Mouse (Mus musculus) spleen, adult 12 weeks (tissue): ENCODE results near the gene Efhc2.

ENCODE experiments used
- DNase-seq: peaks from one replicate; pipeline ENCODE4 v3.0.0; 2022; ENCODE audit warnings: low spot score

The Efhc2 gene

GRCm38 (mm10) chrX:17319126-17319583 is at the start of gene Efhc2:
Gene Efhc2 (minus strand): TSS chrX:17319368.
- no peak for DNase-seq

DNA sequence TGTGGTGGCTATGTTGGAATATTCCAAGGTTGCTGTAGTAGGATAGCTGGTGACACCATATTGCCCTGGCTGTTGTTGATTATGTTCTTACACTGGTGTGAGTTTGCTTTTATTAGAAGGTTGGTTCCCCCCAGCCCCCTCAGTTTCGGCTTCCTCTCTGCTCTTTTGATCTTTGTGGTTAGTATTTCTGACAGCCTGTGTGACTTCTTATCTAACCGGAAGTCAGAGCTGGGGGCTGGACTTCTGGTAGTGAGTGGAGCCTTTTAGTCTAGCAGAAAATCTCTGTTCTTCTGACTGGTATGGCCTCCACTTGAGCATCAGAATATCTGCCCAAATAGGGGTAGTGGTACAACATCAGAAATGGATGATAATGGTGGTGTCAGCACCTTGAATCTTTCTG is 45.9 kb upstream of the Efhc2 start:
- DNase-seq: no peak

- no peak for DNase-seq
These were observed 18.8 kb downstream of the Efhc2 start for GRCm38 (mm10) chrX:17300349-17300880.

- no peak for DNase-seq
These were observed 35.3 kb downstream of the Efhc2 start for GRCm38 (mm10) chrX:17283899-17284298.

GRCm38 (mm10) chrX:17225141-17225540 is 94.0 kb downstream of the Efhc2 start:
- DNase-seq: no peak

GRCm38 (mm10) chrX:17217451-17217850 is 101.7 kb downstream of the Efhc2 start:
- DNase-seq: no peak

DNA sequence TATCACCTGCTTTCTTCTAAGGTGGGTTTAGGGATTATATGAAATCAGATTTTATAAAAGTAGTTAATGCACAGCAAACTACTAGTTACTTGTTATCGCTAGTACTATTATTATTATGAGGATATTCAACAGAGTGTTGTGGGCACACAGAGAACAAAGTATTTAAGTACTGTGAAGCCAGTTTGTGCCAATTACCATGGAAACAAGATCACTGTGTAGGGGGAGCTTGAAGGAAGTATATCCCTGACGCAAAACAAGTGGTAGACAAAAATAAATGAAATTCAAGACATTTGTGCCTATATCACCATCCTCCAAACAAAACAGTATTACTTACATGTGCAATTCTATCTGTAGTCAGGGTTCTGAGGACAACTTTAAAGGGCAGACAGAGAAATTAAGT is 105.7 kb downstream of the Efhc2 start:
- DNase-seq: no peak

- DNase-seq: no peak
These were observed 143.4 kb downstream of the Efhc2 start for GRCm38 (mm10) chrX:17175748-17176147.

DNA sequence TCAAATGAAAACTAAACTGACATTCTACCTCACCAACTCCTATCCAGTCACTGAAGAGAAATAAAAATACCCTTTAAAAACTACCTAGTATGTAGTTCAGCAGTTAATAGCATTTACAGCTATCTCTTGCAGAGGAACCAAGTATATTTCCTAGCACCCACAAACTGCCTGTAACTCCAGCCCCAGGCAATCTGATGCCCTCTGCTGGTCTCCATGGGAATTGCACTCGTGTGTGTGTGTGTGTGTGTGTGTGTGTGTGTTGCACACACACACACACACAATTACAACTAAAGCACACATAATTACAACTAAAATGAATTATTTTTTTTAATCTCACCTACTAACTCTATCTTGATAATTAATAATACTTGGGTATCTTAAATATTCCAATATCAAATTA is 153.5 kb downstream of the Efhc2 start:
- DNase-seq: no peak
